Mouse (Mus musculus) kidney, adult 9 months (tissue): ENCODE data around the gene Them7.

Experiments
- DNase-seq: peaks from one replicate; pipeline ENCODE4 v3.0.0; 2022

Gene Them7

GRCm38 (mm10) chr2:105224134-105224986 lies at the start of gene Them7:
TSS of gene Them7 (plus strand) at chr2:105224320.
- peak; percentile 93 for DNase-seq

- DNase-seq: no peak
Measured at GRCm38 (mm10) chr2:105178871-105179270, 45.2 kb upstream of the Them7 start.

- no peak for DNase-seq
Measured at GRCm38 (mm10) chr2:105182501-105182900, 41.6 kb upstream of the Them7 start.

GRCm38 (mm10) chr2:105185140-105185539 lies 39.0 kb upstream of the Them7 start:
- DNase-seq: no peak

GRCm38 (mm10) chr2:105185768-105186529 lies 38.2 kb upstream of the Them7 start:
- DNase-seq: no peak

- DNase-seq: no peak
Measured at GRCm38 (mm10) chr2:105186591-105186990, 37.5 kb upstream of the Them7 start.

- DNase-seq: peak; percentile 45
Measured at GRCm38 (mm10) chr2:105188182-105188581, 35.9 kb upstream of the Them7 start.

GRCm38 (mm10) chr2:105189352-105189751 lies 34.8 kb upstream of the Them7 start:
- DNase-seq: peak; percentile 75

GRCm38 (mm10) chr2:105200152-105200551 lies 24.0 kb upstream of the Them7 start:
- no peak for DNase-seq

- peak; percentile 22 for DNase-seq
Measured at GRCm38 (mm10) chr2:105206563-105207174, 17.5 kb upstream of the Them7 start.

GRCm38 (mm10) chr2:105212839-105213238 lies 11.3 kb upstream of the Them7 start:
- DNase-seq: no peak

GRCm38 (mm10) chr2:105215914-105216313 lies 8.2 kb upstream of the Them7 start:
- peak; percentile 66 for DNase-seq

GRCm38 (mm10) chr2:105219229-105219628 lies 4.9 kb upstream of the Them7 start:
- no peak for DNase-seq

- no peak for DNase-seq
Measured at GRCm38 (mm10) chr2:105219664-105220063, 4.5 kb upstream of the Them7 start.

GRCm38 (mm10) chr2:105220738-105221303 lies 3.3 kb upstream of the Them7 start:
- DNase-seq: peak; percentile 10

GRCm38 (mm10) chr2:105223606-105224005 lies 514 bp upstream of the Them7 start:
- DNase-seq: peak; percentile 90

- no peak for DNase-seq
Measured at GRCm38 (mm10) chr2:105224987-105225375, 861 bp downstream of the Them7 start.

GRCm38 (mm10) chr2:105226297-105226958 lies 2.3 kb downstream of the Them7 start:
- peak; percentile 39 for DNase-seq

- DNase-seq: peak; percentile 86
Measured at GRCm38 (mm10) chr2:105228416-105228815, 4.3 kb downstream of the Them7 start.

GRCm38 (mm10) chr2:105230333-105230732 lies 6.2 kb downstream of the Them7 start:
- peak; percentile 66 for DNase-seq

GRCm38 (mm10) chr2:105232386-105232785 lies 8.3 kb downstream of the Them7 start:
- DNase-seq: peak; percentile 67

- DNase-seq: peak; percentile 48
Measured at GRCm38 (mm10) chr2:105234278-105234677, 10.2 kb downstream of the Them7 start.
